Mouse (Mus musculus): ENCODE measurements at regions not wholly inside any gene's neighbourhood (a gene's known extent, or its start where the extent isn't known, plus 50 kb on each side); places are given as distances from the start of the nearest gene placed in this dataset.

GRCm38 (mm10) chr10:9136099-9136498, 250.2 kb upstream of the Sash1 start:
- WGBS, result 66% methylated on average over 2 of the region's 2 CpGs

GRCm38 (mm10) chr10:9134293-9135021, 248.6 kb upstream of the Sash1 start:
- Histone ChIP-seq H3K9ac (no peak overlapping the region), H3K4me3 (no peak overlapping the region), H3K4me1 (no peaks in the 10 kb centered on the region), H3K27me3 (no peaks in the 10 kb centered on the region), H3K27ac (no peak overlapping the region), H3K9me3 (no peaks in the 10 kb centered on the region), H3K4me2 (no peak overlapping the region), H3K36me3 (no peaks in the 10 kb centered on the region)
- 72% methylated on average over 9 of the region's 9 CpGs for WGBS
- ATAC-seq (ENCODE audit: borderline replicate concordance, extremely low read depth, low FRiP score, low TSS enrichment), result no peak

More at GRCm38 (mm10) chr10:9136099-9136498, 250.2 kb upstream of the Sash1 start:
- H3K27ac ChIP-seq, result no peak overlapping the region
- no peaks in the 10 kb centered on the region for H3K4me1 ChIP-seq
- no peak overlapping the region for H3K4me3 ChIP-seq
- H3K36me3 ChIP-seq, result no peaks in the 10 kb centered on the region
- H3K9me3 ChIP-seq, result no peaks in the 10 kb centered on the region
- H3K9ac ChIP-seq, result no peak overlapping the region
- ATAC-seq (ENCODE audit: borderline replicate concordance, extremely low read depth, low FRiP score, low TSS enrichment), result no peak
- H3K27me3 ChIP-seq, result no peaks in the 10 kb centered on the region
- no peak overlapping the region for H3K4me2 ChIP-seq

- 73% methylated on average over 2 of the region's 2 CpGs for WGBS
- no peak overlapping the region for H3K4me2 ChIP-seq
- ATAC-seq (ENCODE audit: borderline replicate concordance, extremely low read depth, low FRiP score, low TSS enrichment), result no peak
- H3K4me1 ChIP-seq, result no peaks in the 10 kb centered on the region
- no peak overlapping the region for H3K4me3 ChIP-seq
- H3K36me3 ChIP-seq, result no peaks in the 10 kb centered on the region
- H3K9me3 ChIP-seq, result no peaks in the 10 kb centered on the region
- no peaks in the 10 kb centered on the region for H3K27me3 ChIP-seq
- no peak overlapping the region for H3K9ac ChIP-seq
- H3K27ac ChIP-seq, result no peak overlapping the region
Observed at GRCm38 (mm10) chr10:9130061-9130460, 244.2 kb upstream of the Sash1 start.

- no peaks in the 10 kb centered on the region for H3K27me3 ChIP-seq
- no peak overlapping the region for H3K9ac ChIP-seq
- H3K36me3 ChIP-seq, result no peaks in the 10 kb centered on the region
- WGBS, result 39% methylated on average over 4 of the region's 4 CpGs
- no peak overlapping the region for H3K4me3 ChIP-seq
- H3K27ac ChIP-seq, result no peak overlapping the region
- no peaks in the 10 kb centered on the region for H3K9me3 ChIP-seq
- no peak overlapping the region for H3K4me2 ChIP-seq
- ATAC-seq (ENCODE audit: borderline replicate concordance, extremely low read depth, low FRiP score, low TSS enrichment), result no peak
- 0 out of 2 replicates have a peak, but pooled peaks cover 3% of the 10 kb centered on the region for H3K4me1 ChIP-seq
Observed at GRCm38 (mm10) chr10:9119249-9119648, 233.4 kb upstream of the Sash1 start.

GRCm38 (mm10) chr10:9117648-9118551, 232.0 kb upstream of the Sash1 start:
- 25% methylated on average over 14 of the region's 14 CpGs for WGBS
- peak overlapping the region; percentile 17; the same call in 1 of the 2 replicates for H3K9ac ChIP-seq

GRCm38 (mm10) chr10:9117134-9117533, 231.3 kb upstream of the Sash1 start:
- Histone ChIP-seq H3K27me3 (no peaks in the 10 kb centered on the region), H3K4me2 (peak overlapping the region; percentile 52), H3K4me1 (0 out of 2 replicates have a peak, but pooled peaks cover 3% of the 10 kb centered on the region), H3K4me3 (no peak overlapping the region), H3K27ac (no peak overlapping the region), H3K9ac (no peak overlapping the region), H3K9me3 (no peaks in the 10 kb centered on the region), H3K36me3 (no peaks in the 10 kb centered on the region)
- WGBS, result 92% methylated on average over 7 of the region's 7 CpGs
- ATAC-seq (ENCODE audit: borderline replicate concordance, extremely low read depth, low FRiP score, low TSS enrichment), result no peak; the same call in 1 of the 2 replicates

More at GRCm38 (mm10) chr10:9117648-9118551, 232.0 kb upstream of the Sash1 start:
- Histone ChIP-seq H3K4me2 (peak overlapping the region; percentile 52), H3K4me1 (0 out of 2 replicates have a peak, but pooled peaks cover 3% of the 10 kb centered on the region), H3K4me3 (peak overlapping the region; percentile 31), H3K27ac (no peak overlapping the region), H3K27me3 (no peaks in the 10 kb centered on the region), H3K36me3 (no peaks in the 10 kb centered on the region), H3K9me3 (no peaks in the 10 kb centered on the region)
- peak; percentile 75; the same call in 1 of the 2 replicates for ATAC-seq (ENCODE audit: borderline replicate concordance, extremely low read depth, low FRiP score, low TSS enrichment)

GRCm38 (mm10) chr10:9113706-9114105, 227.8 kb upstream of the Sash1 start:
- Histone ChIP-seq H3K4me2 (no peak overlapping the region), H3K4me1 (0 out of 2 replicates have a peak, but pooled peaks cover 3% of the 10 kb centered on the region), H3K9ac (no peak overlapping the region), H3K4me3 (no peak overlapping the region), H3K9me3 (no peaks in the 10 kb centered on the region), H3K27me3 (no peaks in the 10 kb centered on the region), H3K27ac (no peak overlapping the region), H3K36me3 (no peaks in the 10 kb centered on the region)
- WGBS, result 63% methylated on average over 5 of the region's 5 CpGs
- ATAC-seq (ENCODE audit: borderline replicate concordance, extremely low read depth, low FRiP score, low TSS enrichment), result no peak

- Histone ChIP-seq H3K4me3 (no peak overlapping the region), H3K36me3 (no peaks in the 10 kb centered on the region), H3K9ac (no peak overlapping the region), H3K4me1 (no peaks in the 10 kb centered on the region), H3K27me3 (no peaks in the 10 kb centered on the region), H3K9me3 (no peaks in the 10 kb centered on the region), H3K4me2 (no peak overlapping the region), H3K27ac (no peak overlapping the region)
- ATAC-seq (ENCODE audit: borderline replicate concordance, extremely low read depth, low FRiP score, low TSS enrichment), result no peak
- WGBS, result 87% methylated on average over 3 of the region's 3 CpGs
Observed at GRCm38 (mm10) chr10:9111051-9111450, 225.2 kb upstream of the Sash1 start.

- no peaks in the 10 kb centered on the region for H3K27me3 ChIP-seq
- H3K36me3 ChIP-seq, result no peaks in the 10 kb centered on the region
- 0 out of 2 replicates have a peak, but pooled peaks cover 8% of the 10 kb centered on the region for H3K4me1 ChIP-seq
- no peaks in the 10 kb centered on the region for H3K9me3 ChIP-seq
- 59% methylated on average over 2 of the region's 2 CpGs for WGBS
- H3K4me2 ChIP-seq, result no peak overlapping the region
- H3K9ac ChIP-seq, result no peak overlapping the region
- H3K27ac ChIP-seq, result no peak overlapping the region
- H3K4me3 ChIP-seq, result no peak overlapping the region
- ATAC-seq (ENCODE audit: borderline replicate concordance, extremely low read depth, low FRiP score, low TSS enrichment), result no peak
Observed at GRCm38 (mm10) chr10:9096207-9096606, 210.3 kb upstream of the Sash1 start.

GRCm38 (mm10) chr10:9095163-9095562, 209.3 kb upstream of the Sash1 start:
- Histone ChIP-seq H3K36me3 (no peaks in the 10 kb centered on the region), H3K9ac (no peak overlapping the region), H3K4me2 (no peak overlapping the region), H3K27ac (no peak overlapping the region), H3K27me3 (no peaks in the 10 kb centered on the region), H3K4me3 (no peak overlapping the region), H3K9me3 (no peaks in the 10 kb centered on the region), H3K4me1 (0 out of 2 replicates have a peak, but pooled peaks cover 8% of the 10 kb centered on the region)
- ATAC-seq (ENCODE audit: borderline replicate concordance, extremely low read depth, low FRiP score, low TSS enrichment), result no peak
- 69% methylated on average over 6 of the region's 6 CpGs for WGBS

GRCm38 (mm10) chr10:9092237-9092885, 206.5 kb upstream of the Sash1 start:
- WGBS, result 29% methylated on average over 10 of the region's 10 CpGs
- Histone ChIP-seq H3K4me2 (no peak overlapping the region), H3K27ac (no peak overlapping the region), H3K4me3 (no peak overlapping the region), H3K9ac (no peak overlapping the region), H3K9me3 (no peaks in the 10 kb centered on the region), H3K27me3 (no peaks in the 10 kb centered on the region), H3K4me1 (0 out of 2 replicates have a peak, but pooled peaks cover 8% of the 10 kb centered on the region), H3K36me3 (no peaks in the 10 kb centered on the region)
- ATAC-seq (ENCODE audit: borderline replicate concordance, extremely low read depth, low FRiP score, low TSS enrichment), result peak; percentile 42; the same call in 1 of the 2 replicates
